Mouse (Mus musculus) embryonic facial prominence, embryonic 11.5 days (tissue): ENCODE data around the gene Tbc1d14. TPM values are rescaled to one million over a fixed set of nuclear protein-coding genes. Genes with fewer than 3 reads are reported as not detected.

Source experiments
- ATAC-seq: fragments of 200-750 bp; cut with Nextera tagmentation; replicated peaks from 2 replicates; pipeline ENCODE4 v1.8.0; 2017; ENCODE audit warnings: low read depth; ENCODE audit not compliant: insufficient number of reproducible peaks, low FRiP score, low TSS enrichment
- DNase-seq: peaks from one replicate; pipeline ENCODE4 v3.0.0-alpha.2; 2015; ENCODE audit warnings: low spot score
- H3K27ac ChIP-seq: fragments of 300-500 bp; sonication (generic); replicated peaks from 2 replicates; pipeline ENCODE4 v1.5.1; 2014; ENCODE audit warnings: mild to moderate bottlenecking, low read depth, low read length, control low read depth
- H3K27me3 ChIP-seq: fragments of 300-500 bp; sonication (generic); 2 replicates; pipeline ENCODE4 v1.6.1; 2014; ENCODE audit warnings: mild to moderate bottlenecking, low read length, moderate library complexity, mixed read lengths; ENCODE audit not compliant: control insufficient read depth, insufficient read depth
- H3K36me3 ChIP-seq: fragments of 300-500 bp; sonication (generic); replicated peaks from 2 replicates; pipeline ENCODE4 v1.6.1; 2014; ENCODE audit warnings: low read depth, mild to moderate bottlenecking, low read length, moderate library complexity, mixed read lengths; ENCODE audit not compliant: control insufficient read depth, insufficient read depth
- H3K4me1 ChIP-seq: fragments of 300-500 bp; sonication (generic); 2 replicates; pipeline ENCODE4 v1.6.1; 2014; ENCODE audit warnings: low read length, mixed read lengths; ENCODE audit not compliant: control insufficient read depth, insufficient read depth
- H3K4me2 ChIP-seq: fragments of 300-500 bp; sonication (generic); 2 replicates; pipeline ENCODE4 v1.6.1; 2014; ENCODE audit warnings: low read depth, mild to moderate bottlenecking, control low read depth, low read length, moderate library complexity
- H3K4me3 ChIP-seq: fragments of 300-500 bp; sonication (generic); 2 replicates; pipeline ENCODE4 v1.5.1; 2014; ENCODE audit warnings: low read depth, low read length, control low read depth
- H3K9ac ChIP-seq: fragments of 300-500 bp; sonication (generic); replicated peaks from 2 replicates; pipeline ENCODE4 v1.6.1; 2014; ENCODE audit warnings: mild to moderate bottlenecking, control low read depth, low read length
- H3K9me3 ChIP-seq: fragments of 300-500 bp; sonication (generic); replicated peaks from 2 replicates; pipeline ENCODE4 v1.6.1; 2016; ENCODE audit warnings: mild to moderate bottlenecking, low read length, inconsistent platforms, mixed read lengths; ENCODE audit not compliant: control insufficient read depth
- WGBS: fragments of 180-500 bp; shearing (Covaris S2); extraction: QIAGEN DNeasy Blood & Tissue Kit; methylation state at CpG from one replicate; pipeline ENCODE4 v1.1.7; 2014; 5-methylcytosine and 5-hydroxymethylcytosine counted together
- polyA plus RNA-seq: library from polyadenylated mRNA; unstranded; fragments of >200 nt; fragmentation: Nextera tagmentation; extraction: Ambion mirVana; gene quantifications from 2 replicates; pipeline ENCODE4 v1.2.1, GENCODE M21; 2014

The Tbc1d14 gene
- polyA plus RNA-seq, 1 experiment from 2014 or later, result 42.7 TPM

GRCm38 (mm10) chr5:36515558-36515957 is 77.5 kb downstream of the Tbc1d14 start:
- H3K4me3 ChIP-seq, result no peak overlapping the region
- DNase-seq, result no peak
- H3K4me1 ChIP-seq, result no peaks in the 10 kb centered on the region
- H3K4me2 ChIP-seq, result no peak overlapping the region
- peaks cover 2% of the 10 kb centered on the region; the same call in 1 of the 2 replicates for H3K36me3 ChIP-seq
- no peaks in the 10 kb centered on the region for H3K9me3 ChIP-seq
- no peaks in the 10 kb centered on the region for H3K27me3 ChIP-seq
- WGBS, result 82% methylated on average over 5 of the region's 5 CpGs
- H3K27ac ChIP-seq, result no peak overlapping the region
- no peak overlapping the region for H3K9ac ChIP-seq
- no peak for ATAC-seq

- WGBS, result 100% methylated on average over 1 of the region's 1 CpGs
- H3K27me3 ChIP-seq, result no peaks in the 10 kb centered on the region
- no peak overlapping the region for H3K4me2 ChIP-seq
- H3K9ac ChIP-seq, result no peak overlapping the region
- H3K9me3 ChIP-seq, result no peaks in the 10 kb centered on the region
- H3K4me1 ChIP-seq, result no peaks in the 10 kb centered on the region
- ATAC-seq (no peak), DNase-seq (no peak)
- H3K36me3 ChIP-seq, result peaks cover 2% of the 10 kb centered on the region; the same call in 1 of the 2 replicates
- H3K27ac ChIP-seq, result no peak overlapping the region
- H3K4me3 ChIP-seq, result no peak overlapping the region
Observed at GRCm38 (mm10) chr5:36515126-36515525, 78.0 kb downstream of the Tbc1d14 start.

GRCm38 (mm10) chr5:36510956-36511355 is 82.1 kb downstream of the Tbc1d14 start:
- H3K9me3 ChIP-seq, result no peaks in the 10 kb centered on the region
- H3K4me2 ChIP-seq, result no peak overlapping the region
- no peaks in the 10 kb centered on the region for H3K4me1 ChIP-seq
- 97% methylated on average over 2 of the region's 2 CpGs for WGBS
- DNase-seq (no peak), ATAC-seq (no peak)
- H3K27ac ChIP-seq, result no peak overlapping the region
- no peak overlapping the region for H3K9ac ChIP-seq
- no peaks in the 10 kb centered on the region; the same call in 1 of the 2 replicates for H3K36me3 ChIP-seq
- H3K4me3 ChIP-seq, result no peak overlapping the region
- H3K27me3 ChIP-seq, result no peaks in the 10 kb centered on the region

GRCm38 (mm10) chr5:36508351-36508750 is 84.7 kb downstream of the Tbc1d14 start:
- 90% methylated on average over 10 of the region's 10 CpGs for WGBS
- H3K4me1 ChIP-seq, result no peaks in the 10 kb centered on the region
- no peak for DNase-seq
- H3K4me3 ChIP-seq, result no peak overlapping the region
- no peak overlapping the region for H3K4me2 ChIP-seq
- no peaks in the 10 kb centered on the region; the same call in none of the 2 replicates for H3K36me3 ChIP-seq
- no peaks in the 10 kb centered on the region for H3K27me3 ChIP-seq
- H3K27ac ChIP-seq, result no peak overlapping the region
- no peaks in the 10 kb centered on the region for H3K9me3 ChIP-seq
- no peak for ATAC-seq
- H3K9ac ChIP-seq, result no peak overlapping the region

- Histone ChIP-seq H3K9me3 (no peaks in the 10 kb centered on the region), H3K4me1 (no peaks in the 10 kb centered on the region), H3K36me3 (no peaks in the 10 kb centered on the region; the same call in none of the 2 replicates), H3K27ac (no peak overlapping the region), H3K4me2 (no peak overlapping the region), H3K27me3 (no peaks in the 10 kb centered on the region), H3K4me3 (no peak overlapping the region), H3K9ac (no peak overlapping the region)
- WGBS, result 76% methylated on average over 5 of the region's 5 CpGs
- DNase-seq, result no peak
- no peak for ATAC-seq
Observed at GRCm38 (mm10) chr5:36505643-36506042, 87.4 kb downstream of the Tbc1d14 start.

- Histone ChIP-seq H3K4me2 (no peak overlapping the region), H3K27ac (no peak overlapping the region), H3K27me3 (no peaks in the 10 kb centered on the region), H3K9me3 (no peaks in the 10 kb centered on the region), H3K4me1 (no peaks in the 10 kb centered on the region), H3K9ac (no peak overlapping the region), H3K36me3 (no peaks in the 10 kb centered on the region; the same call in none of the 2 replicates), H3K4me3 (no peak overlapping the region)
- ATAC-seq (no peak), DNase-seq (no peak)
- WGBS, result 88% methylated on average over 7 of the region's 7 CpGs
Observed at GRCm38 (mm10) chr5:36505235-36505634, 87.8 kb downstream of the Tbc1d14 start.

- Histone ChIP-seq H3K36me3 (no peaks in the 10 kb centered on the region; the same call in none of the 2 replicates), H3K9ac (no peak overlapping the region), H3K9me3 (no peaks in the 10 kb centered on the region), H3K4me2 (no peak overlapping the region), H3K4me3 (no peak overlapping the region), H3K27me3 (no peaks in the 10 kb centered on the region), H3K27ac (no peak overlapping the region), H3K4me1 (no peaks in the 10 kb centered on the region)
- no peak for ATAC-seq
- no peak for DNase-seq
- 90% methylated on average over 9 of the region's 9 CpGs for WGBS
Observed at GRCm38 (mm10) chr5:36494709-36495108, 98.4 kb downstream of the Tbc1d14 start.

GRCm38 (mm10) chr5:36493919-36494318 is 99.2 kb downstream of the Tbc1d14 start:
- Histone ChIP-seq H3K36me3 (no peaks in the 10 kb centered on the region; the same call in none of the 2 replicates), H3K4me1 (no peaks in the 10 kb centered on the region), H3K4me3 (no peak overlapping the region), H3K27me3 (no peaks in the 10 kb centered on the region), H3K27ac (no peak overlapping the region), H3K9ac (no peak overlapping the region), H3K4me2 (no peak overlapping the region), H3K9me3 (no peaks in the 10 kb centered on the region)
- DNase-seq (no peak), ATAC-seq (no peak)
- WGBS, result 91% methylated on average over 6 of the region's 6 CpGs
